Mouse (Mus musculus) spleen, postnatal 4 days (tissue): ENCODE data around the gene Dlx6.

Experiments used
- DNase-seq, 2 experiments: peaks; one replicate each; pipeline ENCODE4 v3.0.0; 2022; ENCODE audit warnings: low spot score in 2 of 2

The Dlx6 gene

GRCm38 (mm10) chr6:6859950-6860410 is 3.2 kb upstream of the Dlx6 start:
- no peak for DNase-seq

- no peak for DNase-seq
These were observed 2.6 kb upstream of the Dlx6 start for GRCm38 (mm10) chr6:6860411-6861085.

GRCm38 (mm10) chr6:6861086-6861797 is 1.9 kb upstream of the Dlx6 start:
- DNase-seq, result no peak

GRCm38 (mm10) chr6:6861798-6862428 is 1.2 kb upstream of the Dlx6 start:
- no peak for DNase-seq

GRCm38 (mm10) chr6:6862611-6863010 is 523 bp upstream of the Dlx6 start:
- DNase-seq, result no peak

- DNase-seq, result no peak
These were observed 821 bp downstream of the Dlx6 start for GRCm38 (mm10) chr6:6863955-6864354.

- no peak for DNase-seq
These were observed 1.6 kb downstream of the Dlx6 start for GRCm38 (mm10) chr6:6864441-6865440.

GRCm38 (mm10) chr6:6867031-6867430 is 3.9 kb downstream of the Dlx6 start:
- no peak for DNase-seq

- no peak for DNase-seq
These were observed 6.0 kb downstream of the Dlx6 start for GRCm38 (mm10) chr6:6869041-6869685.

- DNase-seq, result no peak
These were observed 7.0 kb downstream of the Dlx6 start for GRCm38 (mm10) chr6:6869961-6870800.

GRCm38 (mm10) chr6:6870876-6871420 is 7.8 kb downstream of the Dlx6 start:
- DNase-seq, result no peak

GRCm38 (mm10) chr6:6871692-6872091 is 8.6 kb downstream of the Dlx6 start:
- no peak for DNase-seq

- DNase-seq, result no peak
These were observed 9.7 kb downstream of the Dlx6 start for GRCm38 (mm10) chr6:6872873-6873272.

- DNase-seq, result no peak
These were observed 10.4 kb downstream of the Dlx6 start for GRCm38 (mm10) chr6:6873476-6874072.

GRCm38 (mm10) chr6:6874073-6874771 is 11.1 kb downstream of the Dlx6 start:
- no peak for DNase-seq

GRCm38 (mm10) chr6:6875136-6875535 is 12.0 kb downstream of the Dlx6 start:
- no peak for DNase-seq

GRCm38 (mm10) chr6:6875676-6876075 is 12.5 kb downstream of the Dlx6 start:
- no peak for DNase-seq

- DNase-seq, result no peak
These were observed 13.1 kb downstream of the Dlx6 start for GRCm38 (mm10) chr6:6876231-6876630.

GRCm38 (mm10) chr6:6876731-6877130 is 13.6 kb downstream of the Dlx6 start:
- no peak for DNase-seq
